Comparison of ENCODE assay signal across 23 mouse cellular contexts in genomic region chr15:98996840-98997239, GRCm38 (mm10). TPM values are rescaled to one million over a fixed set of nuclear protein-coding genes. Genes with fewer than 3 reads are reported as not detected.
DNase-seq lines count a peak whose midpoint lies in the region; ATAC-seq and TF ChIP-seq lines count a peak whose summit lies in the region.
"Had no signal": no experiment of that assay in that cellular context is flagged by ENCODE, and none has a peak within 500 bp of the region (broad histone marks: within the 10 kb centered on the region; RNA-seq: fewer than 3 reads in every experiment).

No protein-coding gene starts in this region.

- H3K4me2 ChIP-seq in hindbrain, embryonic 11.5 days (replicated peaks; ENCODE audit: low read depth, low read length), result no peak overlapping the region
- H3K4me2 ChIP-seq in hindbrain, embryonic 14.5 days (replicated peaks), result no peak overlapping the region
- H3K4me2 ChIP-seq in forebrain, embryonic 16.5 days (ENCODE audit: low read length), result no peak overlapping the region
- H3K4me2 ChIP-seq: embryonic facial prominence, embryonic 12.5 days; liver, embryonic 15.5 days; neural tube, embryonic 15.5 days had no signal

- no peak overlapping the region for H3K9ac ChIP-seq in hindbrain, embryonic 11.5 days (ENCODE audit: low read depth, low read length)
- H3K9ac ChIP-seq in hindbrain, embryonic 14.5 days, result no peak overlapping the region
- H3K9ac ChIP-seq in ES-Bruce4 (ENCODE audit: low read depth, poor library complexity, severe bottlenecking), result no peak overlapping the region
- no peak overlapping the region for H3K9ac ChIP-seq in forebrain, embryonic 16.5 days (replicated peaks; ENCODE audit: low read depth, low read length)
- H3K9ac ChIP-seq: embryonic facial prominence, embryonic 12.5 days; liver, embryonic 15.5 days; neural tube, embryonic 15.5 days had no signal

- no peak overlapping the region for H3K4me3 ChIP-seq in hindbrain, embryonic 11.5 days (ENCODE audit: low read depth, low read length)
- H3K4me3 ChIP-seq in hindbrain, embryonic 14.5 days (replicated peaks; ENCODE audit: low read length), result no peak overlapping the region
- H3K4me3 ChIP-seq in ES-Bruce4 (ENCODE audit: low read depth, low read length), result no peak overlapping the region
- H3K4me3 ChIP-seq in forebrain, embryonic 16.5 days (replicated peaks; ENCODE audit: low read length), result no peak overlapping the region
- H3K4me3 ChIP-seq: embryonic facial prominence, embryonic 12.5 days; liver, embryonic 15.5 days; neural tube, embryonic 15.5 days had no signal

- 86% methylated on average over 7 of the region's 7 CpGs for WGBS in hindbrain, embryonic 11.5 days
- 74% methylated on average over 7 of the region's 7 CpGs for WGBS in hindbrain, embryonic 14.5 days
- WGBS in forebrain, embryonic 16.5 days, result 72% methylated on average over 7 of the region's 7 CpGs

- peaks cover 11% of the 10 kb centered on the region for H3K4me1 ChIP-seq in hindbrain, embryonic 11.5 days (replicated peaks; ENCODE audit: control insufficient read depth, insufficient read depth, low read length)
- H3K4me1 ChIP-seq in hindbrain, embryonic 14.5 days (replicated peaks; ENCODE audit: control insufficient read depth, insufficient read depth, low read length), result peaks cover 36% of the 10 kb centered on the region
- H3K4me1 ChIP-seq in ES-Bruce4 (ENCODE audit: control insufficient read depth, insufficient read depth, low read length), result peaks cover 8% of the 10 kb centered on the region
- H3K4me1 ChIP-seq in forebrain, embryonic 16.5 days (replicated peaks; ENCODE audit: control insufficient read depth, insufficient read depth, low read length), result peaks cover 18% of the 10 kb centered on the region

- TF ChIP-seq CTCF in ES-Bruce4 (IDR thresholded peaks at IDR 0.05; ENCODE audit: low read depth, low read length), result no peak

- ATAC-seq in hindbrain, embryonic 11.5 days (ENCODE audit: low FRiP score), result no peak
- no peak for ATAC-seq in hindbrain, embryonic 14.5 days (ENCODE audit: low FRiP score)
- no peak for ATAC-seq in forebrain, embryonic 16.5 days
- ATAC-seq: activated CD4-positive, CD25-positive, alpha-beta regulatory T cell, adult 4 months; Patski had no signal

- no peak for TF ChIP-seq POLR2A in ES-Bruce4 (IDR thresholded peaks at IDR 0.05; ENCODE audit: insufficient read depth, low read length)

- peak overlapping the region; percentile 31; the same call in 1 of the 2 replicates for H3K27ac ChIP-seq in hindbrain, embryonic 11.5 days (ENCODE audit: low read depth, low read length)
- no peak overlapping the region for H3K27ac ChIP-seq in hindbrain, embryonic 14.5 days
- H3K27ac ChIP-seq in ES-Bruce4 (ENCODE audit: insufficient read depth, low read length), result 0 out of 2 replicates have a peak overlapping the region, but pooled peaks have one; percentile 66
- H3K27ac ChIP-seq in forebrain, embryonic 16.5 days (ENCODE audit: low read length), result peak overlapping the region; percentile 26; the same call in 1 of the 2 replicates
- H3K27ac ChIP-seq: embryonic facial prominence, embryonic 12.5 days; liver, embryonic 15.5 days; neural tube, embryonic 15.5 days had no signal

- peak; percentile 80 for DNase-seq in heart, adult 11 months
- DNase-seq in heart, adult 8-10 months (ENCODE audit: low spot score), result no peak
- DNase-seq in hindbrain, embryonic 11.5 days (ENCODE audit: low spot score), result no peak
- DNase-seq in hindbrain, embryonic 14.5 days (ENCODE audit: low spot score), result no peak
- no peak for DNase-seq in spleen, postnatal 10 days (ENCODE audit: low spot score in 2 of 2)
- DNase-seq: adrenal gland, postnatal 14 days; B cell, adult 2 months; cerebellum, adult 2 months; kidney, adult 2 months; kidney, postnatal 14 days; lung, postnatal 10 days; thymus, adult 2 months had no signal

- no peaks in the 10 kb centered on the region for H3K36me3 ChIP-seq in hindbrain, embryonic 11.5 days (ENCODE audit: control insufficient read depth, insufficient read depth, low read length)
- H3K36me3 ChIP-seq in hindbrain, embryonic 14.5 days (replicated peaks; ENCODE audit: control insufficient read depth, insufficient read depth), result no peaks in the 10 kb centered on the region
- H3K36me3 ChIP-seq in ES-Bruce4 (ENCODE audit: control insufficient read depth, insufficient read depth, low read length, poor library complexity, severe bottlenecking), result no peaks in the 10 kb centered on the region
- no peaks in the 10 kb centered on the region for H3K36me3 ChIP-seq in forebrain, embryonic 16.5 days (ENCODE audit: control insufficient read depth, insufficient read depth)
- H3K36me3 ChIP-seq: embryonic facial prominence, embryonic 12.5 days; liver, embryonic 15.5 days; neural tube, embryonic 15.5 days had no signal

- no peaks in the 10 kb centered on the region for H3K27me3 ChIP-seq in hindbrain, embryonic 11.5 days (ENCODE audit: control insufficient read depth, insufficient read depth, low read length)
- H3K27me3 ChIP-seq in hindbrain, embryonic 14.5 days (ENCODE audit: control insufficient read depth, insufficient read depth, low read length), result no peaks in the 10 kb centered on the region
- no peaks in the 10 kb centered on the region for H3K27me3 ChIP-seq in ES-Bruce4 (ENCODE audit: control insufficient read depth, insufficient read depth, low read length, poor library complexity, severe bottlenecking)
- H3K27me3 ChIP-seq in forebrain, embryonic 16.5 days (replicated peaks; ENCODE audit: control insufficient read depth, insufficient read depth, low read length), result no peaks in the 10 kb centered on the region
- H3K27me3 ChIP-seq: embryonic facial prominence, embryonic 12.5 days; liver, embryonic 15.5 days; neural tube, embryonic 15.5 days; Patski had no signal

- H3K9me3 ChIP-seq in hindbrain, embryonic 11.5 days (ENCODE audit: control insufficient read depth, low read length), result no peaks in the 10 kb centered on the region
- no peaks in the 10 kb centered on the region for H3K9me3 ChIP-seq in hindbrain, embryonic 14.5 days (ENCODE audit: control insufficient read depth, low read length)
- H3K9me3 ChIP-seq in ES-Bruce4 (replicated peaks; ENCODE audit: control insufficient read depth, insufficient read depth, low read length, poor library complexity, severe bottlenecking), result no peaks in the 10 kb centered on the region
- H3K9me3 ChIP-seq in forebrain, embryonic 16.5 days (ENCODE audit: control insufficient read depth, low read length), result no peaks in the 10 kb centered on the region
- H3K9me3 ChIP-seq: embryonic facial prominence, embryonic 12.5 days; liver, embryonic 15.5 days; neural tube, embryonic 15.5 days had no signal

- no peak for TF ChIP-seq EP300 in ES-Bruce4 (IDR thresholded peaks at IDR 0.05; ENCODE audit: insufficient read depth, low read depth, low read length)

RNA-seq across cellular contexts. Expression of gene Tuba1c, which starts 32.9 kb away (rescaled TPM):
- 10 to 100 TPM; 32.2 to 40.4 (median 33.3) TPM for total RNA-seq in heart, adult 8-10 months (2022)
- 93.2 and 95.2 TPM in 2 replicates for polyA plus RNA-seq in hindbrain, embryonic 11.5 days (2014; fragmentation: Nextera tagmentation; extraction: Ambion mirVana)
- polyA plus RNA-seq in hindbrain, embryonic 14.5 days (2014; fragmentation: Nextera tagmentation; extraction: Ambion mirVana), result 21.7 and 24.2 TPM in 2 replicates
- polyA plus RNA-seq in ES-Bruce4 (2011; ENCODE audit: insufficient read depth, insufficient read length, low read depth, missing spikeins), result 407 and 426 TPM in 2 replicates
- 42.1 and 48.9 TPM in 2 replicates for polyA plus RNA-seq in forebrain, embryonic 16.5 days (2015; fragmentation: Nextera tagmentation; extraction: Ambion mirVana)

RNA-seq across cellular contexts. Expression of gene Tuba1a, which starts 43.3 kb away (rescaled TPM):
- 10 to 100 TPM; 37.4 to 83.6 (median 67.3) TPM for total RNA-seq in heart, adult 8-10 months (2022)
- 8,897 and 9,833 TPM in 2 replicates for polyA plus RNA-seq in hindbrain, embryonic 11.5 days (2014; fragmentation: Nextera tagmentation; extraction: Ambion mirVana)
- polyA plus RNA-seq in hindbrain, embryonic 14.5 days (2014; fragmentation: Nextera tagmentation; extraction: Ambion mirVana), result 14,408 and 15,410 TPM in 2 replicates
- 700 and 767 TPM in 2 replicates for polyA plus RNA-seq in ES-Bruce4 (2011; ENCODE audit: insufficient read depth, insufficient read length, low read depth, missing spikeins)
- polyA plus RNA-seq in forebrain, embryonic 16.5 days (2015; fragmentation: Nextera tagmentation; extraction: Ambion mirVana), result 16,411 and 16,831 TPM in 2 replicates

RNA-seq across cellular contexts. Expression of gene Gm49450, which starts 43.5 kb away (rescaled TPM):
- not detected for total RNA-seq in heart, adult 8-10 months (2022)
- not detected in 2 replicates for polyA plus RNA-seq in hindbrain, embryonic 11.5 days (2014; fragmentation: Nextera tagmentation; extraction: Ambion mirVana)
- not detected in 2 replicates for polyA plus RNA-seq in hindbrain, embryonic 14.5 days (2014; fragmentation: Nextera tagmentation; extraction: Ambion mirVana)
- polyA plus RNA-seq in ES-Bruce4 (2011; ENCODE audit: insufficient read depth, insufficient read length, low read depth, missing spikeins), result not detected in 2 replicates
- polyA plus RNA-seq in forebrain, embryonic 16.5 days (2015; fragmentation: Nextera tagmentation; extraction: Ambion mirVana), result not detected in 2 replicates
- total RNA-seq: adrenal gland, postnatal 14 days; gastrocnemius, postnatal 4 days; left cerebral cortex, adult 8-10 months had no signal
- polyA plus RNA-seq: activated CD4-positive, CD25-positive, alpha-beta regulatory T cell, adult 4 months; embryonic facial prominence, embryonic 12.5 days; kidney, adult 2 months; limb, embryonic 11.5 days; liver, embryonic 15.5 days; neural tube, embryonic 15.5 days; Patski had no signal

RNA-seq across cellular contexts. Expression of gene Prph, which starts 58.1 kb away (rescaled TPM):
- total RNA-seq in heart, adult 8-10 months (2022), result 1 to 10 TPM in 1 of 4 experiments, under 1 TPM in 3; 0.16 to 1.4 (median 0.47) TPM
- 17.2 and 20.9 TPM in 2 replicates for polyA plus RNA-seq in hindbrain, embryonic 11.5 days (2014; fragmentation: Nextera tagmentation; extraction: Ambion mirVana)
- 77.9 and 79.5 TPM in 2 replicates for polyA plus RNA-seq in hindbrain, embryonic 14.5 days (2014; fragmentation: Nextera tagmentation; extraction: Ambion mirVana)
- polyA plus RNA-seq in ES-Bruce4 (2011; ENCODE audit: insufficient read depth, insufficient read length, low read depth, missing spikeins), result 8.0 and 11.5 TPM in 2 replicates
- 1.3 and 2.2 TPM in 2 replicates for polyA plus RNA-seq in forebrain, embryonic 16.5 days (2015; fragmentation: Nextera tagmentation; extraction: Ambion mirVana)
- total RNA-seq: megakaryocyte, adult 5-6 weeks had no signal
- polyA plus RNA-seq: activated CD4-positive, CD25-positive, alpha-beta regulatory T cell, adult 4 months had no signal

Comparison
In these comparisons a context has a peak if more than half of its experiments do, and no peak if none do; other contexts are left out.
1. RNA of gene Tuba1a, which starts 43.3 kb away (polyA plus RNA-seq): 16,411 to 16,831 TPM in forebrain, embryonic 16.5 days, 14,408 to 15,410 TPM in hindbrain, embryonic 14.5 days and 8,897 to 9,833 TPM in hindbrain, embryonic 11.5 days; 700 to 767 TPM in ES-Bruce4; every median in the first group is over 10 times any median in the second.